Mouse (Mus musculus) layer of hippocampus, adult 2 months (tissue): ENCODE results near the gene Nynrin. TPM values are rescaled to one million over a fixed set of nuclear protein-coding genes. Genes with fewer than 3 reads are reported as not detected.
A peak's percentile ranks its signal among the peaks of the same experiment; 100 is the strongest.

Experiments
- DNase-seq, 2 experiments: peaks; one replicate each; pipeline ENCODE4 v3.0.0; 2022; ENCODE audit warnings: low spot score in 2 of 2
- H3K27ac ChIP-seq: fragments of 200-600 bp; 2 replicates; pipeline ENCODE4 v1.8.1; 2022
- H3K4me3 ChIP-seq: fragments of 200-600 bp; 2 replicates; pipeline ENCODE4 v1.8.1; 2022; ENCODE audit warnings: mild to moderate bottlenecking
- CTCF ChIP-seq: fragments of 200-600 bp; conservative IDR thresholded peaks from 2 replicates; pipeline ENCODE4 v1.8.1; 2022; ENCODE audit warnings: antibody characterized with exemption, mild to moderate bottlenecking, moderate library complexity
- total RNA-seq, 2 experiments: library from RNA; stranded (reverse); gene quantifications; 2 replicates each; pipeline ENCODE4 v1.2.3; 2021

The Nynrin gene
- total RNA-seq, 2 experiments from 2014 or later, result 7.9 to 8.9 TPM

DNA sequence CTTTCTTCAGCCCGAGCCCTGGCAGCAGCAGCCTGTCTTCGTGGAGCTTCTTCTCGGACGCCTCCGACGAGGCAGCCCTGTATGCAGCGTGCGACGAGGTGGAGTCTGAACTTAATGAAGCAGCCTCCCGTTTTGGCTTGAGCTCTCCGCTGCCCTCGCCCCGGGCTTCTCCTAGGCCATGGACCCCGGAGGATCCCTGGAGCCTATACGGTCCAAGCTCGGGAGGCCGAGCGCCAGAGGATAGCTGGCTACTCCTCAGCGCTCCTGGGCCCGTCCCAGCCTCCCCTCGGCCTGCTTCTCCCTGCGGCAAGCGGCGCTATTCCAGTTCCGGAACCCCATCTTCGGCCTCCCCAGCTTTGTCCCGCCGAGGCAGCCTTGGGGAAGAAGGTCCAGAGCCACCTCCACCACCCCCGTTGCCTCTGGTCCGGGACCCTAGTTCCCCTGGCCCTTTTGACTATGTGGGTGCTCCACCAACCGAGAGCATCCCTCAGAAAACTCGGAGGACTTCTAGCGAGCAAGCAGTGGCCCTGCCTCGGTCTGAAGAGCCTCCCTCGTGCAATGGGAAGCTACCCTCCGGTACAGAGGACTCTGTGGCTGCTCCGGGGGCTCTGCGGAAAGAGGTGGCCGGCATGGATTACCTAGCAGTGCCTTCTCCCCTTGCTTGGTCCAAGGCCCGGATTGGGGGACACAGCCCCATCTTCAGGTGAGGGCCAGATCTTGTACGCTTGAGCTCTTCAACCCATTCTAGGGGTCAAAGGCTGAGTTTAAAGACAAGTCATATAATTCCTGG is 27.1 kb upstream of the Nynrin start:
- DNase-seq, result no peak
- TF ChIP-seq CTCF, result no peak
- Histone ChIP-seq H3K4me3 (peak overlapping the region; percentile 22; the same call in 1 of the 2 replicates), H3K27ac (no peak overlapping the region)

DNA sequence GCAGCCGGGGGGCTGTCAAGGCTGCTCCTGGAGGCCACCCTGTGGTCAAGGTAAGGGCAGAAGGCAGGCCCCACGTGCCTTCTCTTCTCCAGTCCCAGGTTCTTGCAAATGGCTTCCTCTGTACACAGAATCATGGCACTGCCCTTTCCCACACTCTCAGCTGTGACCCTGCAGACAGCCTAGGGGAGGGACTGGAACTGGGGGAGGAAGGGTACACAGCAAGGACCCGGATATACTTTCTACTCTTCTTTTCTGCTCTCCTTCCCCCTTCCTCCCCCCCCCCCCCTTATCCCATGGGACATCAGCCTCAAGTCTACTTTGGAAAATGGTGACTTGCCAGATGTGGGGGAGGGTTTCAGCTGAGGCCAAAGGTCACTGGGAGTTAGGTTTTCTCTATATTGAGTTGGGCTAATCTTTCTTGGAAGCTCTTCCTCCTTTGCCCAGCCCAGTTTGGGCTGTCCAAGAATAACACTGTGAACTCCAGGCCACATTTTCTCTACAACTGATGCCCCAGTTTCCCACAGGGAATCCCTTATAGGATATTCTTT is 25.0 kb upstream of the Nynrin start:
- H3K4me3 ChIP-seq, result no peak overlapping the region
- H3K27ac ChIP-seq, result no peak overlapping the region
- DNase-seq, result no peak
- no peak for TF ChIP-seq CTCF

DNA sequence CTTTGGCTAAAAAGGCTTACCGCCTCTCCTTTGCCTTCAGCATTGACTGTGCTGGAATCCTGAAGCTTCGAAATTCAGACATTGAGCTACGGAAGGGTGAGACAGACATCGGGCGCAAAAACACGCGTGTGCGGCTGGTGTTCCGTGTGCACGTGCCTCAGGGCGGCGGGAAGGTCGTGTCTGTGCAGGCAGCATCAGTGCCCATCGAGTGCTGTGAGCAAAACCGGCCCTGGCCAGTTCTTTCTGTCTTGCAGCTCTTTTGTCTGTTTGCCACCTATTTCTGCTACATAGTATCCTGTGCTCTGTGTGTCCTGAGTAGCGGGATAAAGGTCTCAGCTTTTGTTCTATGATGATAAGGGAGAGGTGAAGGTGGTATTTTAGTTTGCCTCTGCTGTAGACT is 24.0 kb upstream of the Nynrin start:
- no peak for DNase-seq
- Histone ChIP-seq H3K27ac (no peak overlapping the region), H3K4me3 (no peak overlapping the region)
- TF ChIP-seq CTCF, result no peak

DNA sequence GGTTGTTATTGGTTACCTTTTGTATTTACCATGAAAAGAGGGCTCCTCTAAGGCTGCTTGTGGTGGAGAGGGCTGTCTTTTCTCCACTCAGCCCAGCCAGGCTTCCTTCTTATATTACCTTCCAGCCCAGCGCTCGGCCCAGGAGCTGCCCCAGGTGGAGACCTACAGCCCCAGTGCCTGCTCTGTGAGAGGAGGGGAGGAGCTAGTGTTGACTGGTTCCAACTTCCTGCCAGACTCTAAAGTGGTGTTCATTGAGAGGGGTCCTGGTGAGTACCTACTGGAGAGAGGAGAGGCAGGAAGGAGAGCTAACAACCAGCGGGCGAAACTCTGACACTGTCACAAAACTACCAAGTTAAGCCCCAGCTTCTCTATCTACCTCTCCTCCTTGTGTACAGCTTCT is 23.5 kb upstream of the Nynrin start:
- no peak for TF ChIP-seq CTCF
- no peak overlapping the region for H3K4me3 ChIP-seq
- no peak overlapping the region for H3K27ac ChIP-seq
- DNase-seq, result no peak

DNA sequence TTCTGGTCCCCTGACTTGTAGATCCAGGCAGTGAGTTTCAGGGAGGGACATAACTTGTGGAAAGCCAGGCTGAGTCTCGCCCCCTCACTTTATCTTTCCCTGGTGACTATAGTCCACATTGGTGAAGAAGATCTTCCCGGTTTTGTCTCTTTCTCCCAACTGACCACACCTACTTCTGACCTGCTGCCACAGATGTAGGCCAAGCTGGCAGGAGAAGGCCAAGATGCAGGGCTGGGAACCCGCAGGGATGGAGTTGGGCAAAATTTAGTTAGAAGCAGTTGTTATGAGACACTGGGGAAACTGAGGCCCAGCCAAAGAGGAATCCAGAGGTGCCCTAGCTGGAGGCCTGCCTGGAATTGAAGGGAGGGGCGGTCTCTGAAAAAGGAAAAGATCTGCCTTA is 20.7 kb upstream of the Nynrin start:
- H3K4me3 ChIP-seq, result no peak overlapping the region
- DNase-seq, result no peak
- no peak for TF ChIP-seq CTCF
- H3K27ac ChIP-seq, result no peak overlapping the region

DNA sequence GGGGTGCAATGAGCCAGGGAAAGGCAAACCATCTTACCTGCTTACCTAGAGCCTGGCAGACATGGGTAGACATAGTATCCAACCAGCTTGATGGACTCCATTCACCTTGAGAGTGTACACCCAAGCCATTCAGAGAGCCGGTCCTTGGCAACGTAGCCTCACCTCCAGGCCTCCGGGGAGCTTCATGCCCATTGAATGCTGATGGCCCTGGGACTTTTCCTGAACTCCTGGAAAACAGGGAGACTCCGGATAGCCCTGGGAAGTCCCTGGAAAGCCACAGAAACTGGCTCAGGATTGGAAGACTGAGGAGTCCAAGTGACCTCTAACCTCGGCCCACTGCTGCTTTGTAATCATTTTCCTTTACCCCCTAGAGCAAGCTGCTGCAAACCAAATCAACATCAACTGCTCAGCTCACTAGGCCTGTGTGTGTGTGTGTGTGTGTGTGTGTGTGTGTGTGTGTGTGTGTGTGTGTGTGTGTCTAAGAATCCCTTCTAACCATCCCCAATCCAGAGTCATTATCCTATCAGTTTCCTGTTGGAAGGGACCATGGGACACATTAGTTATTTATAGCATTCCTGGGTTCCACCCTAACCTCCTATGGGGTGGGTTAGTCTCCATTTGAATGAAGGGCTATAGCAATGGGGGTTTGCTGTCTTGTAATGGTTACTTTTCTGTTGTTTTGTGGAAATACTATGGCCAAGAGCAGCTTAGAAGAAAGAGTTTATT is 18.8 kb upstream of the Nynrin start:
- no peak for TF ChIP-seq CTCF
- DNase-seq, result no peak
- Histone ChIP-seq H3K4me3 (no peak overlapping the region), H3K27ac (no peak overlapping the region)

DNA sequence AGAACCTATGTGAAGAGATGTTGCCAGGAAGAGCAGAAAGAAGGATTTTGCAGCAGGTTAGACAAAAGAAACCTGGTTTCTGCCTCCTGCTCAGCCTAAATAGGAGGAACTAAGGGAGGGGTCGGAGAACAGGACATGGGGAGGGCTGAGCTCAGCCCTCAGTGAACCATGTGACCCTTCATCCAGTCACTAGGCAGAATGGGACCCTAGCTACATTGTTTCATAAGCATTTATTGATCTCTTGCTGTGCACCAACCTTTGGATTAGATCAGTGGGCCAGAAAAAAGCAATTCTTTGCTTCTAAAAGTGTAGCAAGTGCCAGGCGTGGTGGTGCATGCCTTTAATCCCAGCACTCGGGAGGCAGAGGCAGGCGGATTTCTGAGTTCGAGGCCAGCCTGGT is 15.5 kb upstream of the Nynrin start:
- no peak for DNase-seq
- TF ChIP-seq CTCF, result no peak
- Histone ChIP-seq H3K4me3 (no peak overlapping the region), H3K27ac (no peak overlapping the region)

DNA sequence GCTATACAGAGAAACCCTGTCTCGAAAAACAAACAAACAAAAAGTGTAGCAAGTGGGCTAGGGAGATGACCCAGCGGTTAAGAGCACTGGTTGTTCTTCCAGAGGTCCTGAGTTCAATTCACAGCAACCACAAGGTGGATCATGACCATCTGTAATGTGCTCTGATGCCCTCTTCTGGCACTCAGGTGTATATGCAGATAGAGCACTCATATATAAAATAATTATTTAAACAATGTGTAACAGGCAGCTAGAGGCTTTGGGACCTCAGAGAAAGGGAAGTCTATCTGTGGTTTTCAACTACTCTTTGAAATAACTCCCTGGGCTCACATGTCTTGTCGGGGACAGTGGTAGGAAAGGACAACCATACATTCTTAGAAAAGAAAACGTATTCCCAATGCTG is 15.1 kb upstream of the Nynrin start:
- peak; percentile 49 for TF ChIP-seq CTCF
- no peak overlapping the region for H3K4me3 ChIP-seq
- DNase-seq, result no peak
- H3K27ac ChIP-seq, result no peak overlapping the region

DNA sequence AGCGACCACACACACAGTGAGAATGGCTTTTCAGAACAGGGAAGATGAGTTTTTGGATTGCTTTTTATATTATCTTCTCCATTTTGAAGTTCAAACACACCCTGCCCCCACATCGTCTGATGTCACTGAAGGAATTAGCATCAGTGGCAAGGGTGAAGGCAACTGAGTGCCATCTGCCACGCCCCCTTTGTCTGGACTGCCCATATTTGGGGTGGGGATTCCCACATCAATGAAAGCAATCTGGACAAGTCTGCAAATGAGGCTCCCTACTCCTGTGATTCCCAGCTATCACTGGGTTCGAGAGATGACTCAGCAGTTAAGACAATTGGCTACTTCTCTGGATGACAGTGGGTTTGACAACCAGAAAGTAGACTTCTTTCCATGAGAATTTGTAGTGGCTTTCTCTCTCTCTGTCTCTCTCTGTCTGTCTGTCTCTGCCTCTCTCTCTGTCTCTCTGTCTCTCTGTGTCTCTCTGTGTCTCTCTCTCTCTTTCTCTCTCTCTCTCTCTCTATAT is 12.9 kb upstream of the Nynrin start:
- Histone ChIP-seq H3K4me3 (no peak overlapping the region), H3K27ac (no peak overlapping the region)
- no peak for DNase-seq
- TF ChIP-seq CTCF, result no peak

DNA sequence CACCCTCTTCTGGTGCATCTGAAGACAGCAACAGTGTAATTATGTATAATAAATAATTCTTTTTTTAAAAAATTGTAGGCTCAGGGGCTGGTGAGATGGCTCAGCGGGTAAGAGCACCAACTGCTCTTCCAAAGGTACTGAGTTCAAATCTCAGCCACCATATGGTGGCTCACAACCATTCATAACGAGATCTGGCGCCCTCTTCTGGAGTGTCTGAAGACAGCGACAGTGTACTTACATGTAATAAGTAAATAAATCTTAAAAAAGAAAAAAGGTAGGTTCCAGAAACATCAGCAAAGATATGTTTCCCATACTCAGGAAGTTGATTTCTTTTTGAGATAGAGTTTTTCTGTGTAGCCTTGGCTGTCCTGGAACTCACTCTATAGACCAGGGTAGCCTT is 11.0 kb upstream of the Nynrin start:
- Histone ChIP-seq H3K27ac (no peak overlapping the region), H3K4me3 (no peak overlapping the region)
- DNase-seq, result no peak
- peak; percentile 67 for TF ChIP-seq CTCF

DNA sequence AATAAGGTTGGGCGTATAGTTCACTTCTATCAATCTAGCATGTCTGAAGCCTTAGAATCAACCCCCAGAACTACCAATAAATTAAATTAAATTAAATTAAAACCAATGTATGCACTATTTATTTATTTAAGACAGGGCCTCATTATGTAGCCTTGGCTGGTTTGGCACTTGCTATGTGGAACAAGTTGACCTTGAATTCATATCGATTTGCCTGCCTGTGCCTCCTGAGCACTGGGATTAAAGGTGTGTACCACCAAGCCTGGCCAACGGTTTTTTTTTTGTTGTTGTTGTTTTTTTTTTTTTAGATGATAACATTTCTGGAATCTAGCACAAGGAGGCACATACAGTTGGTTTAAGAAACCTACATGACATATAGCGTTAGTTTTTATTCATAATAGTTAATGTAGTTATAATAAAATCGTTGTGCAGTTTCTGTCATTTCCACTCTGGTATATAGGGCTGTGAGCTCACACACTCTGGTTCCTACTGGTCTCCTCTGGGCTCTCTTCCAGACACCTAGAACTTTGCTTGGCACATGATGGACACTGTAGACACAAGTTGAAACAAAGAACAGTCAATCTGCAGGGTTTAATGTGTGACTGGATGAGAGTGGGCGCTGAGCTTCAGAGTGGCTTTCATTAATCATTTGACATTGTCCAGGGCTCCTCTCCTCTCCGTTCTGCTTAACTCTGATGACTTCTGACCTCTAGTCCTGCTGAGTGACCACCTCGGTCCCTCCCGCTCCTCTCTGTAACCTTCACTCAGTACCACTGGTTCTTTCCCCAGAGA is 8.1 kb upstream of the Nynrin start:
- no peak overlapping the region for H3K27ac ChIP-seq
- TF ChIP-seq CTCF, result no peak
- no peak for DNase-seq
- no peak overlapping the region for H3K4me3 ChIP-seq

DNA sequence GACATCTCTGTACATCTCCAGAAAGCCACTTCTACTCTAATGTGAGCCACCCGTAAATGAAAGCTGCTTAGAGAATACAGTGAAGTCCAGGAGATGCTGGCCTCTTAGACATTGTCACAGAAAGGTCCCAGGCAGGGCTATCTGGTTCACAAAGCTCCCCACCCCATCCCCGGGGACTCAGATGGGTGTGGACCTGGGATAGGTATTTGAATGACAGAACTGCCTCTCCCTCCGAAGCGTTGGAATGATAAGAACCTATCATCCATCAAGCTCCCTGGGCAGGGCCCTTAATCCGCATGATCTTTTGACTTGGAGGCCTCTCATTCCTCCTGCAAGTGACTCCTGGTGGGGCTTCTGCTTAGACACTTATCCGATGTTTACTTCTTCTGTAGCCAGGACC is 2.9 kb upstream of the Nynrin start:
- no peak for TF ChIP-seq CTCF
- DNase-seq, result no peak

More for the DNA sequence above, 2.9 kb upstream of the Nynrin start:
- Histone ChIP-seq H3K4me3 (no peak overlapping the region), H3K27ac (no peak overlapping the region)
